Mouse (Mus musculus): ENCODE data around the gene Mrpl16.

The Mrpl16 gene

GRCm38 (mm10) chr19:11770205-11770892 lies at the start of gene Mrpl16:
TSS of gene Mrpl16 (plus strand) at chr19:11770391.
- peak; percentile 68 for DNase-seq (ENCODE audit: low spot score)

DNA sequence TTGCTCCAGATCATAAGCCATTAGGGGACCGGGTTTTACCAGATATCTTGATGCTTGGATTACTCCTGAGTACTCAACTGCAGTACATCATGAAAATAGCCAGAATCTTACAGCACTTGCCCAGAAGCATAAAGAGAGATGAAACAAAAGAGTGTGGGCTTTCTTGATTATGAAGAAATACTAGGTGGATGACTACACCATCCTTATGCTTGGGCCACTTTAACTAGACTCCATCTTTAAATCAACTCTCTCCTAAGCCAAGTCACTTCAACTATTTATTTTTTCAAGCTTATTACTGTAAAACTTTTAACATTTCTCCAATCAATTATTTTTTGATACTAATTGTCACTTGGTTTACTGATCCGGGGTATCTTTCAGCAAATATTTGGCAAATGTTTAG lies 46.3 kb upstream of the Mrpl16 start:
- DNase-seq (ENCODE audit: low spot score) = no peak

GRCm38 (mm10) chr19:11724275-11724674 lies 45.9 kb upstream of the Mrpl16 start:
- DNase-seq (ENCODE audit: low spot score) = no peak

GRCm38 (mm10) chr19:11725915-11726314 lies 44.3 kb upstream of the Mrpl16 start:
- DNase-seq (ENCODE audit: low spot score) = no peak

DNA sequence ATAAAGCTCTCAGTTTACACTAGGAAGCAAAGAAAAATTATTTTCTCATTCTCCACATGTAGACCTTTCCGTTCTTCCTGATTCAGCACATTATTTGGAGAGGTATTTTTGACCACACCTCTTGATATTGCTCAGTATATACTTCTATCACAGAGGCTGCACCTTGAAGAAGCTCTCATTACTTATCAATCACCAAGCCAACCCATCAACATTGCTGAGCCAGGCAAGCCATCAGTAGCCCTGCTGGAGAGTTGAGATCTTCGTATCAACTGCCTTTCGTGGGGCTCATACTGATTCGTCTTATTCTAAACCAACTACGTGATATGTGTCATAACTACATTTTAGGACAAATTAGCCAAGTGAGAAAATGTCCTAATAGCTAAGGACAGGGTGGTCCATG lies 42.9 kb upstream of the Mrpl16 start:
- no peak for DNase-seq (ENCODE audit: low spot score)

GRCm38 (mm10) chr19:11730278-11730677 lies 39.9 kb upstream of the Mrpl16 start:
- no peak for DNase-seq (ENCODE audit: low spot score)

- no peak for DNase-seq (ENCODE audit: low spot score)
Measured at GRCm38 (mm10) chr19:11736455-11736854, 33.7 kb upstream of the Mrpl16 start.

DNA sequence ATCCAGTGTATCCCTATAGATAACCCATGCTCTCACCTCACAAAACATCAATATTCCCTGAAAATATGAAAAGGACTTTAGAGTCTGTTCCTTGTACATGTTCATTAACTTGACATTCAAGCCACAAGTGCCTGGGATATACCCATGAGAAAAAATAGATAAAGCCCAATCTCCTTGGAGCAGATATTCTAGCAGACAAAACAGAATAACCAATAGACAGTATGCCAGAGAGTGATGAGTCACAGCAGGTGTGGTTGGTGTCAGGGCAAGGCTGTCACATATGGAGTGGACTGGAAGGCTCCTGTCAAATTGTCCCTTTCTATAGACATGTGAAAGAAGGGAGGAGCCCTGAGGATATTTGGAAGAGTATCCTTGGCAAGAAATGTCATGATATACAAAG lies 24.5 kb upstream of the Mrpl16 start:
- DNase-seq (ENCODE audit: low spot score) = no peak

GRCm38 (mm10) chr19:11747298-11747697 lies 22.9 kb upstream of the Mrpl16 start, which contains the start of gene Gif:
TSS of gene Gif (plus strand) at chr19:11747554.
- no peak for DNase-seq (ENCODE audit: low spot score)

GRCm38 (mm10) chr19:11765059-11765458 lies 5.1 kb upstream of the Mrpl16 start:
- no peak for DNase-seq (ENCODE audit: low spot score)

- DNase-seq (ENCODE audit: low spot score) = no peak
Measured at GRCm38 (mm10) chr19:11766413-11766812, 3.8 kb upstream of the Mrpl16 start.

DNA sequence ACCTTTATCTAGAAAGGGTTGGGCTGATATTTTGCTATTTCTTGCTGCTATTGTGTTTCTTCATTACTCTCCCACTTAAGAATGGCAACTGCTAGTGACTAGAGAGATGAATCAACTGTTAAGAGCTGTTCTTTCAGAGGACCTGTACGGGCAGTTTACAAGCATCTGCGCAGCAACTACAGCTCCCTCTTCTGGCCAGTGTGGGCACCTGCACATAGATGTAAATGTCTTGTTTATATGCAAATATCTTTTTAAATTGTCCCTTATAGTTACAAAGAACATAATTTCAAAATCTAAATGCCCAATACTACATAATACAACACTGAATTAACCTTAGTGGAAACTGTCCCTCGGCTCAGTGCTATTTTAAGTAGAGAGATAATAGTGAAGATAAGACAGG lies 2.0 kb upstream of the Mrpl16 start:
- DNase-seq (ENCODE audit: low spot score) = no peak

DNA sequence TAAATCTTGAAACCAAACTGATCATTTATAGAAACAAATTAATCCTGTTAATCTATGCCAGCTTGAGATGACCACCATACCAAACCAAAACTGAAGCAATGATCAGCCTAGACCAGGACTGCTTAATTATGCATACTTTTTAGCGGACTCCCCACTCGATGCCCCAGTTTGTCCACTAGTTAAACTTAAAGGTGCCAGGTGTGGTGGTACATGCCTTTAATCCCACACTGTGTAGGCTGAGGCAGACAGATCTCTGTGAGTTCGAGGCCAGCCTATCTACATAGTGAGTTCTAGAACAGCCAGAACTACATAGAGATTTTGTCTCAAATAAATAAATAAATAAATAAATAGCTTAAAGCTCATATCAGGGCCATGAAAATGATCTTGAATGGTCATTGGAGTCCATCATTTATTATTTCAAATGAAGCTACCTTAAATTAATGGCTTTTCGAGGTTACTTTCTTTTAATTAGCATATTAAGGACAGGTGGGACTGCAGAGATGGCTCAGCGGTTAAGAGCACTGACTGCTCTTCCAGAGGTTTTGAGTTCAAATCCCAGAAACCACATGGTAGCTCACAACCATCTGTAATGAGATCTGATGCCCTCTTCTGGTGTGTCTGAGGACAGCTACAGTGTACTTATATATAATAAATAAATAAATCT lies 802 bp upstream of the Mrpl16 start:
- DNase-seq (ENCODE audit: low spot score) = no peak

DNA sequence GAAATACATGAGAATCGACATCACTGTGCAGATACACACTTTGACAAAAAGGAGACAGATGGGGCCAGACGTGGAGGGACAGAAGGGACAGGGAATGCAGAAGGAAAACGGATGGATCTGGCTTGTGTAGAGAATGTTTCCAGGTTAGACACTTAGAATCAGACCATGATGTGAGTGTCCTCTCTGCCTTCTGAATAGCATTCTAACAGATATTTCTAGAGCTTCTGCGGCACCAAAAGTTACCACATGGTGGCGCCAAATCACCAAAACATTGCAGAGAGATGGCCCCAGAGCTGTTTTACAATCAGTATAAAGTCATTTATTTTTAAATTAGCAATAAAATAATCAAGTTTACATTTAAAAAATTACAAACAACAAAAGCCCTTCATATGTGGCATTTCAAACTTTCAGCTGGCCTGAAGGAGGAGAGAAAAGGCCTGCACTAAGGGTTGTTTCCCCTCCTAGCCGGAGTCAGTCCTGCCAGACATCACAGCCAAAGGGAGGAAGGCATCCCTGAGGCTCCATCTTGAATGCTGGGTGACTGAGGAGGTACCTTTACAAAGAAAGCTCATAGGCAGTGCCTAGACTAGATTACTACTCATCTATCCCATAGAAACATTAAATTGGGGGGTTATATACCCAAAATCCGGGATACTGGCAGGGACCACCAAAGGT lies 7.1 kb downstream of the Mrpl16 start:
- DNase-seq (ENCODE audit: low spot score) = no peak

- DNase-seq (ENCODE audit: low spot score) = no peak
Measured at GRCm38 (mm10) chr19:11785409-11786154, 15.4 kb downstream of the Mrpl16 start.

DNA sequence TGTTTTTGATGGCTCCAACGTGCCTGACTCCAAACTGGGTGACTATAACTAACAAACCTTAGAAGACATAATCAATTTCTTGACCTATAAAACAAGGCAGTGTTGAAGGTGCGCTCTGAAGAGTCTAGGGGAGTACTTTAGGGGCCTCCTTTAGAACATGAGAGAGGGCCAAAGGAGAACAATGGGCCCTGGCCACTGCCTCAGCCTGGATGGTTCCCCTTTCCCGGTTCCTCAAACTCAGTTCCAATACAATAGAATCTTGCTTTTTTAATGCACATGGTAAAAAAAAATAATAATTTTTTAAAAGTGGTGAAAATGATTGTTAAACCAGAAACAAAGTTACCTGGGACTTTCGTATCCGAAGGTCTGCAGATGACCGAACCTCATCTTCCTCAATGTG lies 17.6 kb downstream of the Mrpl16 start:
- no peak for DNase-seq (ENCODE audit: low spot score)

GRCm38 (mm10) chr19:11788876-11789275 lies 18.7 kb downstream of the Mrpl16 start:
- no peak for DNase-seq (ENCODE audit: low spot score)

GRCm38 (mm10) chr19:11791825-11792224 lies 21.6 kb downstream of the Mrpl16 start:
- no peak for DNase-seq (ENCODE audit: low spot score)

- no peak for DNase-seq (ENCODE audit: low spot score)
Measured at GRCm38 (mm10) chr19:11793741-11794359, 23.7 kb downstream of the Mrpl16 start.

GRCm38 (mm10) chr19:11794447-11794846 lies 24.3 kb downstream of the Mrpl16 start:
- no peak for DNase-seq (ENCODE audit: low spot score)

- DNase-seq (ENCODE audit: low spot score) = no peak
Measured at GRCm38 (mm10) chr19:11800531-11801315, 30.5 kb downstream of the Mrpl16 start.
